Mouse (Mus musculus) kidney, postnatal 0 days (tissue): ENCODE data around the gene Clstn2. TPM values are rescaled to one million over a fixed set of nuclear protein-coding genes. Genes with fewer than 3 reads are reported as not detected.

Experiments used
- ATAC-seq: fragments of 200-750 bp; cut with Nextera tagmentation; replicated peaks from 2 replicates; pipeline ENCODE4 v1.8.0; 2017; ENCODE audit warnings: low read depth, moderate number of reproducible peaks, moderate TSS enrichment, moderate library complexity; ENCODE audit not compliant: low FRiP score
- DNase-seq: peaks from one replicate; pipeline ENCODE4 v3.0.0-alpha.2; 2016; ENCODE audit warnings: low spot score
- H3K27ac ChIP-seq: fragments of 300-500 bp; sonication (generic); 2 replicates; pipeline ENCODE4 v1.5.1; 2014; ENCODE audit warnings: mild to moderate bottlenecking
- H3K27me3 ChIP-seq: fragments of 300-500 bp; sonication (generic); 2 replicates; pipeline ENCODE4 v1.6.1; 2014; ENCODE audit warnings: low read length, mixed read lengths; ENCODE audit not compliant: insufficient read depth
- H3K36me3 ChIP-seq: fragments of 300-500 bp; sonication (generic); 2 replicates; pipeline ENCODE4 v1.6.1; 2014; ENCODE audit warnings: low read length, mixed read lengths; ENCODE audit not compliant: insufficient read depth
- H3K4me1 ChIP-seq: fragments of 300-500 bp; sonication (generic); replicated peaks from 2 replicates; pipeline ENCODE4 v1.6.1; 2014; ENCODE audit warnings: antibody characterized with exemption, low read length, mixed read lengths; ENCODE audit not compliant: insufficient read depth
- H3K4me2 ChIP-seq: fragments of 300-500 bp; sonication (generic); 2 replicates; pipeline ENCODE4 v1.6.1; 2014; ENCODE audit warnings: mild to moderate bottlenecking, low read length, moderate library complexity, mixed read lengths
- H3K4me3 ChIP-seq: fragments of 300-500 bp; sonication (generic); replicated peaks from 2 replicates; pipeline ENCODE4 v1.5.1; 2014; ENCODE audit warnings: low read depth, low read length
- H3K9ac ChIP-seq: fragments of 300-500 bp; sonication (generic); 2 replicates; pipeline ENCODE4 v1.6.1; 2014; ENCODE audit warnings: low read depth, low read length
- H3K9me3 ChIP-seq: fragments of 300-500 bp; sonication (generic); replicated peaks from 2 replicates; pipeline ENCODE4 v1.6.1; 2016; ENCODE audit warnings: low read length, inconsistent platforms, mixed read lengths
- CTCF ChIP-seq: IDR thresholded peaks from 2 replicates; pipeline ENCODE4 v1.5.1; 2016; ENCODE audit warnings: antibody characterized with exemption, low read depth, mild to moderate bottlenecking, moderate library complexity
- WGBS: fragments of 180-500 bp; shearing (Covaris S2); extraction: QIAGEN DNeasy Blood & Tissue Kit; methylation state at CpG from one replicate; pipeline ENCODE4 v1.1.7; 2014; 5-methylcytosine and 5-hydroxymethylcytosine counted together
- polyA plus RNA-seq: library from polyadenylated mRNA; unstranded; fragments of >200 nt; fragmentation: Nextera tagmentation; extraction: Ambion mirVana; gene quantifications from 2 replicates; pipeline ENCODE4 v1.2.1, GENCODE M21; 2015

Gene Clstn2
- polyA plus RNA-seq, 1 experiment from 2014 or later = 0.91 TPM

DNA sequence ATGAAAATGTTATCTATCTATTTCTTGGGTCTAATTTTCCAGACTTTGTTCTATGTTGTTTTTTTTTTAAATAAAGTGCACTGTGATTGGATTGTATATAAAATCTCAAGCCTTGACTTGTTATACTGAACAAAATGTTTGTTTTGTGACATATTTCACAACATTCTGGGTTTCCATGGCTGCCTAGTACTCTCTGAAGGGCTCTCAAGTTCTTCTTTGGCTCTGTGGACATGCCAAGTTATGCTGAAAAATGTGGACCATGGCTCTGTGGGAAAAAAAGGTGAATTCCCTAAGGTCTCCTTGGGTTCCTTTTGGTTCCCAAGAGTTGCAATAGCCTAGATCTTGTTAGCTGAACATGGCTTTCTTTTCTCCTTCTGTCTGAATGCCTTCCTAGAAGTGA lies 353.1 kb downstream of the Clstn2 start:
- Histone ChIP-seq H3K27me3 (no peaks in the 10 kb centered on the region), H3K4me1 (no peaks in the 10 kb centered on the region), H3K36me3 (no peaks in the 10 kb centered on the region), H3K9ac (no peak overlapping the region), H3K4me3 (no peak overlapping the region), H3K27ac (no peak overlapping the region), H3K9me3 (no peaks in the 10 kb centered on the region), H3K4me2 (no peak overlapping the region)
- DNase-seq = no peak
- no peak for ATAC-seq
- TF ChIP-seq CTCF = no peak

DNA sequence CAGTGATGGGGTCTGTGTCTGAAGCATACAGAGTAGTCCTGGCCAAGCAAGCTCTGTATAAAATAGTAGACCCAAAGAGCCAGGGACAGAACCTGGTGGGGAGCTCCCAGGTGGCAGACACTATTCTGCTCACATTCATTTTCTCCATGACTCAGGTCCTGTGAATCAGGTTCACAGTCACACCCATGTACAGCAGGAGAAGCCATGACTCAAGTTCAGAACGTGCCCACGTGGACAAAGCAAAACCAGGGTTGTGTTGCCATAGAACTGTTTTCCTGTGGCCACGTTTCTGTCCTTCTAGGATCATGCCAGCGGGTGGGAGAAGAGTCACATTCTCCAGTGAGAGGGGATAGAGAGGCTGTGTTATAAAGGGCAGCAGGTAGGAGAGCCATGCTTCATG lies 353.9 kb downstream of the Clstn2 start:
- ATAC-seq (no peak), DNase-seq (no peak)
- H3K36me3 ChIP-seq = no peaks in the 10 kb centered on the region
- no peak overlapping the region for H3K27ac ChIP-seq
- no peaks in the 10 kb centered on the region for H3K9me3 ChIP-seq
- no peak overlapping the region for H3K4me3 ChIP-seq
- no peaks in the 10 kb centered on the region for H3K27me3 ChIP-seq
- 67% methylated on average over 4 of the region's 4 CpGs for WGBS
- H3K9ac ChIP-seq = no peak overlapping the region
- H3K4me2 ChIP-seq = no peak overlapping the region
- TF ChIP-seq CTCF = peak; percentile 43; the same call in 1 of the 2 replicates
- H3K4me1 ChIP-seq = no peaks in the 10 kb centered on the region

DNA sequence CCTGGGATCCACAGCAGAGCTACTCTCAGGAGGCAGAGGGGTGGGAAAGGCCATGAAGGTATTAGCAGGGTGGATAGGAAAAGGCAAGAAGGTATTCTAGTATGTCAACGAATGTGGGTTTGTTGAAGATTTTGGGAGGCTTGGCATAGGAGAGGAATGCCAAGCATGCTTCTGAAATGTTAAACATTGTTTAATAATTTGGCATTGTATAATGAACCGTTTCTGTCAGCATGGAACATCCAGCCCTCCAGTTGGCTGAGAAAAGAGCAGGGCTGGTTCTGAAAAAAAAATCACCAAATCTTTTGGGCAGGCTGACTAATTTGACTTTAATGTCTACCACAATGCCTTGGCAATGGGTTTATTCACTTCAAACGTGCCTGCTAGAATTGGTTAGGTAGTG lies 355.9 kb downstream of the Clstn2 start:
- Histone ChIP-seq H3K9me3 (no peaks in the 10 kb centered on the region), H3K36me3 (no peaks in the 10 kb centered on the region), H3K27ac (no peak overlapping the region), H3K4me2 (no peak overlapping the region), H3K4me3 (no peak overlapping the region), H3K4me1 (no peaks in the 10 kb centered on the region), H3K9ac (no peak overlapping the region), H3K27me3 (no peaks in the 10 kb centered on the region)
- 75% methylated on average over 3 of the region's 3 CpGs for WGBS
- no peak for DNase-seq
- no peak for ATAC-seq
- no peak for TF ChIP-seq CTCF

DNA sequence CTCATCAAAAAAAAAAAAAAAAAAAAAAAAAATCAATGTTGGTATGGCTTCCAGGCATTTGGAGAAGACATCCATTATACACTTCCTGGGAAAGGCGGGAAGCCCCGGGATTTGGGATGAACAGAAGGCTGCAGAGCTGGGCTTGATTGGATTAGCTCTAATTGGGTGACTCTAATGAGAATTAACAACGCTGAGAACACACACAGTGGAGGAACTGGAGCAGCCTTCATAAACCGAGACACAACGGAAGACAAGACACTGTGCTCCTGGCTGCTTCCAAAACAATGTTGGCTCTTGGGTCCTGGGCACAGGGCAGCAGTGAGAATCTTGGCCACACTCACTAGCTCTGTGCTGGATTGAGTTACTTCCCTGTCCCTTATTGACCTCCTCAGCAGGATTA lies 360.3 kb downstream of the Clstn2 start:
- no peak for TF ChIP-seq CTCF
- H3K4me3 ChIP-seq = no peak overlapping the region
- H3K4me1 ChIP-seq = no peaks in the 10 kb centered on the region
- ATAC-seq = no peak
- WGBS = 52% methylated on average over 5 of the region's 5 CpGs
- H3K9me3 ChIP-seq = no peaks in the 10 kb centered on the region
- no peak overlapping the region for H3K4me2 ChIP-seq
- H3K27me3 ChIP-seq = no peaks in the 10 kb centered on the region
- H3K9ac ChIP-seq = no peak overlapping the region
- H3K36me3 ChIP-seq = no peaks in the 10 kb centered on the region
- no peak for DNase-seq
- H3K27ac ChIP-seq = no peak overlapping the region

DNA sequence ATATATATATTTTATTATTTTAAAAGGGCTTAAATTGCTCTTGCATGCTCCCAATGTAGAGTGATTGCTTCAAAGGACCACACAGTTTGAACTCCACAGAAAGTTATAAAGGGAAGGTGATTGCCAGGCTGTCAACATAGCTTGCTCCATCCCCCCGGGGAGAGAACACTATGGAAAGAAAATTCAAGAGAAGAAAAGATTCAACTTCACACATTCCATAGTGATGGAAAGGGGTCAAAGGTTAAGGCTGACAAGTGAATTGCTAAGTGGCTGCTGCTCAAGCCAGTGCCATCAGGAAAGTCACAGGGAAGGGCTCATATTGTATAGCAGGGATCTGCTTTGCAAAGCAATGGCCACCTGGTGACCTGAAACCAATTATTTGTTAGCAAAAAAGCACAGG lies 360.8 kb downstream of the Clstn2 start:
- Histone ChIP-seq H3K36me3 (no peaks in the 10 kb centered on the region), H3K4me2 (no peak overlapping the region), H3K27ac (no peak overlapping the region), H3K4me1 (no peaks in the 10 kb centered on the region), H3K9ac (no peak overlapping the region), H3K27me3 (no peaks in the 10 kb centered on the region), H3K9me3 (no peaks in the 10 kb centered on the region), H3K4me3 (no peak overlapping the region)
- 40% methylated on average over 1 of the region's 1 CpGs for WGBS
- DNase-seq = no peak
- TF ChIP-seq CTCF = no peak
- ATAC-seq = no peak

DNA sequence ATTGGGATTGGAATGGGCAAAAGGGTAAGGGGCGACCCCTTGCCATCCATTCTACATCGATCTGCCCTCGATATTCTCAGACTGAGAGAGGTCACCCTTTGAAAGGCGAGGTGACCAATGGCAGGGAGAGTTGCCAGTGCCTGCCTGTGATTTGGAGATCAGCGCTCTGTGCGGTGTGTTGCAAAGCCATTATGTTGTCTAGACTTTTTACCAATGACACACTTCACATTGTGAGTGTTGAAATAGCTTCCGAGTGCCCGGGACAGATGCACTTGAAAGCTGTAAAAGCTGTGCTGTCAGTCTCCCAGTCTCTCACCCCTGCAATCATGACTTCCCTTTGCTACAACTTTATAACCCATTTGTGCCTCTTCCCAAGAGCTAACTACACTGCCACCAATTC lies 362.3 kb downstream of the Clstn2 start:
- no peaks in the 10 kb centered on the region for H3K4me1 ChIP-seq
- no peak for TF ChIP-seq CTCF
- ATAC-seq (no peak), DNase-seq (no peak)
- no peaks in the 10 kb centered on the region for H3K36me3 ChIP-seq
- H3K4me3 ChIP-seq = no peak overlapping the region
- H3K27me3 ChIP-seq = no peaks in the 10 kb centered on the region
- no peak overlapping the region for H3K9ac ChIP-seq
- no peaks in the 10 kb centered on the region for H3K9me3 ChIP-seq
- no peak overlapping the region for H3K27ac ChIP-seq
- H3K4me2 ChIP-seq = no peak overlapping the region
- 67% methylated on average over 8 of the region's 8 CpGs for WGBS

DNA sequence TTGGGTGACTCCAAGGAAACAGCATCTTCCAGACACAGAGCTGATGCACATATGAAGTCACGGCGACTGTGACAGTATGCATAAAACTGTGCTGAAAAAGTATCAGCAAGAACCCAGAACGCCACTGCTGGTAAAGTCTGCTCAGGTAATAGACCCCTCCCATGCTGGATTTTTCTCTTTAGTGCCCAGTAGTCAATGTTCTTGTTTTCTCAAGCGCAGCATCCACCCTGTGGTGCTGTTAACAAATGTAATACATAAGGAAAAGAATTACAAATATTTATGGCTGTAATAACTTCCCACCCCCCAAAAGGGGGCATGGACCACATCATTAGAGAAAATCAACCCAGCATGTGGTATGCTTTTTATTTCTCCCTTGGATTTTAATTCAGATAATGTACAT lies 372.0 kb downstream of the Clstn2 start:
- WGBS = 82% methylated on average over 4 of the region's 4 CpGs
- Histone ChIP-seq H3K27ac (no peak overlapping the region), H3K4me2 (no peak overlapping the region), H3K36me3 (no peaks in the 10 kb centered on the region), H3K9me3 (no peaks in the 10 kb centered on the region), H3K9ac (no peak overlapping the region), H3K27me3 (no peaks in the 10 kb centered on the region), H3K4me3 (no peak overlapping the region), H3K4me1 (no peaks in the 10 kb centered on the region)
- no peak for TF ChIP-seq CTCF
- ATAC-seq = no peak
- no peak for DNase-seq
